In genomic region chr2:131097087-131097486, GRCm38 (mm10) we compare ENCODE assay signal across 1 mouse cellular context.
TF ChIP-seq lines count a peak whose summit lies in the region.

No protein-coding gene starts in this region.

TF ChIP-seq in myocyte, 11 proteins besides CTCF, POLR2A, EP300 and RAD21:
- TF ChIP-seq CEBPB (IDR thresholded peaks at IDR 0.05; ENCODE audit: insufficient read depth, poor library complexity, severe bottlenecking) (no peak), MAX (IDR thresholded peaks at IDR 0.05; ENCODE audit: low read depth) (no peak), E2F4 (IDR thresholded peaks at IDR 0.05; ENCODE audit: insufficient read depth) (no peak), POLR2AphosphoS2 (IDR thresholded peaks at IDR 0.05; ENCODE audit: insufficient read length, low read depth) (no peak), SRF (IDR thresholded peaks at IDR 0.05; ENCODE audit: control insufficient read depth, insufficient read length, low read depth) (no peak), TCF3 (IDR thresholded peaks at IDR 0.05; ENCODE audit: insufficient read length, low read depth) (no peak), MYOG (IDR thresholded peaks at IDR 0.05; ENCODE audit: control insufficient read depth in 1 of 3, insufficient read depth in 1 of 3, insufficient read length in 2 of 3, low read depth in 2 of 3) (no peak), REST (IDR thresholded peaks at IDR 0.05; ENCODE audit: insufficient read depth, insufficient read length) (no peak), USF1 (IDR thresholded peaks at IDR 0.05; ENCODE audit: low read depth) (no peak), MYOD1 (IDR thresholded peaks at IDR 0.05; ENCODE audit: control insufficient read depth in 1 of 3, insufficient read length in 2 of 3, low read depth in 2 of 3) (no peak), TCF12 (IDR thresholded peaks at IDR 0.05; ENCODE audit: insufficient read depth, poor library complexity, severe bottlenecking) (no peak)
TF ChIP-seq in myocyte: peak in this region for 0.
